Mouse (Mus musculus): ENCODE measurements around the gene 3110082I17Rik. TPM values are rescaled to one million over a fixed set of nuclear protein-coding genes. Genes with fewer than 3 reads are reported as not detected.

The 3110082I17Rik gene
- total RNA-seq, 1 experiment from 2014 or later: 39.9 TPM

DNA sequence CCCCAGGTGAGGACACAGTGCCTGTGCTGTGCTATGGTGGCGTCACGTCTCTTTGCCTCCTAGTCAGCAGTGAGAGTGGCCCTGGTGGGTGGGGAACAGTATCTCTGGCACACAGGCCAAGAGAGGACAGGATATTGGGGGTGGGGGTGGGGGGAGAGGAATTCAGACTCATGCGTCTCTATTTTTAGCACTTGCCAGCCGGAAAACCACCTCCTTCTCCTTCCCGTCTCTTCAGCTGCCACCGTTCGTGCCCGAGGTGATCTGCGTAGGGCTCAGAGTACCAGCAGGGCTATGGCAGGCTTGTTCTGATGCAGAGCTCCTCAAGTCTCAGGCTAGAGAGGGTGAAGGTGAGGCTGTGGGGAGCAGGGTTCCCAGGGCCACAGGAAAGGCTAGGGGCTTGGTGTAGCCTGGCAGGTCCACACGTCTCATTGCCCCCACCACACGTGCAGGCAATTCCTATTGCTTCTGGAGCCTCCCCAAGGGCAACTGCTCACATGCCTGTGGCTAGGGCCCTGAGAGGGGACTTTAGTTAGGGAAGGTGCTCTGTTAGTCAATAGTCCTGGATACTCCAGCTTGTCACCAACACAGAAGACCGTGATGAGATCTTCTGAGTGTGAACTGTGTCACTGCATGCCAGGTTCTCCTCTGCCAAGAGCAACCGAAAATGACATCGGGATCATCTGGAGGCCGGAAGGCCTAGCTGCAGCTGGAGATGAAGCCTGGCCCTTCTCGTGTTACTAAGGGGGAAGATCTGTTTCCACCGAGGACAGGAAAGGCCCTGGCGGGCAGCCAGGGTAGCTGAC lies 82.7 kb downstream of the 3110082I17Rik start, which contains the start of gene Gpr146:
Gene Gpr146 (plus strand): TSS at position 230 of the 803 bp plus-strand sequence.
- peak; percentile 19 to 34; a peak in 3 of 4 replicates for ATAC-seq (replicated peaks in 1 of 2; ENCODE audit: insufficient read depth in 1 of 2, low FRiP score in 2 of 2, low TSS enrichment in 1 of 2, low read depth in 1 of 2, poor library complexity in 2 of 2, severe bottlenecking in 2 of 2)

- no peak for ATAC-seq (replicated peaks in 1 of 2; ENCODE audit: insufficient read depth in 1 of 2, low FRiP score in 2 of 2, low TSS enrichment in 1 of 2, low read depth in 1 of 2, poor library complexity in 2 of 2, severe bottlenecking in 2 of 2)
Measured at GRCm38 (mm10) chr5:139374841-139375240, 85.5 kb downstream of the 3110082I17Rik start.

DNA sequence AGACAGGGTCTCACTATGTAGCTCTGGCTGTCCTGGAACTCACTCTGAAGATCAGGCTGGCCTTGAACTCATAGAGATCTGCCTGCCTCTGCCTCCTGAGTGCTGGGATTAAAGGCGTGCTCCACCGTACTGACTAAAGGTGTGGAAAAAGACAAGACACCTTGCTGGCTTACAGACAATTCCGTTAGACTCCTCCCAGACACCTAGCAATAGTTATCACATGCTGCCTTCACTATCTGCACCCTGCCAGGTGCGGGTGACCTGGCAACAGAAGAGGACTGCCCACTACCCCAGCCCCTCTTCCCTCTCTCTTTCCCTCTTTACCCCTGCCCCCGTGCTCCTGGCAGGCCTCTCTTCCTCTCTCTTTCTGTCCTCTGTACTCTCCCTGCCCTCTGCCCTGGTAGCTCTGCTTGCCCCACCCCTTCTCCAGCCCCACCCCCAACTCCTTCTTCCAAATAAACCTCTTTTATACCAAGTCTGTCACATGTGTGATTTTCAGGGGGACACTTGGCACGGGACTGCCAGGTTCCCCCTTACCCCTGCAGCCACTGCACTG lies 86.4 kb downstream of the 3110082I17Rik start:
- ATAC-seq (replicated peaks in 1 of 2; ENCODE audit: insufficient read depth in 1 of 2, low FRiP score in 2 of 2, low TSS enrichment in 1 of 2, low read depth in 1 of 2, poor library complexity in 2 of 2, severe bottlenecking in 2 of 2): no peak

DNA sequence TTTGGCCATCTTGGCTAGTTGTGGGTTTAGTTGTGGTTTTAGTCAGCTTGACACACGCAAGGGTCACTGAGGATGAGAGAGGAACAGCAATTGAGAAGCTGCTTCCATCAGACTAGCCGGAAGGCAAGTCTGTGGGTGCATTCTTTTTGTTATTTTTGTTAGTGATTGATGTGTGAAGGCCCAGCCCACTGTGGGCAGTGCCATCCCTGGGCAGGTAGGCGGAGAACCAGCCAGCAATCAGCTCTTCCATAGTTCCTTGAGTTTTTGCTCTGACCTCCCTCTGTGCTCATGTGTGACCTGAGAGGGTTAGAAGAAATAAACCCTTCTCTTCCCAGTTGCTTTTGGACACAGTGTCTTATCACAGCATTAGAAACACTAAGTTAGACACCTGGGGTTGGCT lies 87.2 kb downstream of the 3110082I17Rik start:
- ATAC-seq (replicated peaks in 1 of 2; ENCODE audit: insufficient read depth in 1 of 2, low FRiP score in 2 of 2, low TSS enrichment in 1 of 2, low read depth in 1 of 2, poor library complexity in 2 of 2, severe bottlenecking in 2 of 2): no peak

- peak; percentile 91 to 94 for ATAC-seq (replicated peaks in 1 of 2; ENCODE audit: insufficient read depth in 1 of 2, low FRiP score in 2 of 2, low TSS enrichment in 1 of 2, low read depth in 1 of 2, poor library complexity in 2 of 2, severe bottlenecking in 2 of 2)
Measured at GRCm38 (mm10) chr5:139371631-139372401, 88.5 kb downstream of the 3110082I17Rik start.

- no peak for ATAC-seq (replicated peaks in 1 of 2; ENCODE audit: insufficient read depth in 1 of 2, low FRiP score in 2 of 2, low TSS enrichment in 1 of 2, low read depth in 1 of 2, poor library complexity in 2 of 2, severe bottlenecking in 2 of 2)
Measured at GRCm38 (mm10) chr5:139371118-139371517, 89.2 kb downstream of the 3110082I17Rik start.

- no peak for ATAC-seq (replicated peaks in 1 of 2; ENCODE audit: insufficient read depth in 1 of 2, low FRiP score in 2 of 2, low TSS enrichment in 1 of 2, low read depth in 1 of 2, poor library complexity in 2 of 2, severe bottlenecking in 2 of 2)
Measured at GRCm38 (mm10) chr5:139370336-139370735, 90.0 kb downstream of the 3110082I17Rik start.

- ATAC-seq (replicated peaks in 1 of 2; ENCODE audit: insufficient read depth in 1 of 2, low FRiP score in 2 of 2, low TSS enrichment in 1 of 2, low read depth in 1 of 2, poor library complexity in 2 of 2, severe bottlenecking in 2 of 2): no peak
Measured at GRCm38 (mm10) chr5:139368638-139369320, 91.5 kb downstream of the 3110082I17Rik start.

- no peak for ATAC-seq (replicated peaks in 1 of 2; ENCODE audit: insufficient read depth in 1 of 2, low FRiP score in 2 of 2, low TSS enrichment in 1 of 2, low read depth in 1 of 2, poor library complexity in 2 of 2, severe bottlenecking in 2 of 2)
Measured at GRCm38 (mm10) chr5:139367884-139368458, 92.4 kb downstream of the 3110082I17Rik start.

DNA sequence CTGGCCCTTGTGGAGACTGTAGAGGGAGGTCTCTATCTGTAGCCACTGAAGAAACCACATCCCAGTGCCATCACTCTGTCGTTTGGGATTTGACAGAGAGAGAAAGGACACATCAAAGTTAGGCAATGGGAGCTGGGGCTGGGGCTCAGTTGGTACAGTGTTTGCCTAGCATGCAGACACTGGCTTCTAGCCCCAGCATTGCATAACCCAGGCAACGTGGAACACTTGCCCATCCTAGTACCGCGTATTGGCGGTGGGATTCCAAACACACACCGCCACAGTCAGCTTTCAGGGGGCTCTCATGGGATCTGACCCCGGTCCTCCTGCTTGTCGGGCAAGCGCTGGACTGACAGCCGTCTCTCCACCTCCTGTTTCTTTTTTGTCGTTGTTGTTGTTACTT lies 93.8 kb downstream of the 3110082I17Rik start:
- ATAC-seq (replicated peaks in 1 of 2; ENCODE audit: insufficient read depth in 1 of 2, low FRiP score in 2 of 2, low TSS enrichment in 1 of 2, low read depth in 1 of 2, poor library complexity in 2 of 2, severe bottlenecking in 2 of 2): no peak

DNA sequence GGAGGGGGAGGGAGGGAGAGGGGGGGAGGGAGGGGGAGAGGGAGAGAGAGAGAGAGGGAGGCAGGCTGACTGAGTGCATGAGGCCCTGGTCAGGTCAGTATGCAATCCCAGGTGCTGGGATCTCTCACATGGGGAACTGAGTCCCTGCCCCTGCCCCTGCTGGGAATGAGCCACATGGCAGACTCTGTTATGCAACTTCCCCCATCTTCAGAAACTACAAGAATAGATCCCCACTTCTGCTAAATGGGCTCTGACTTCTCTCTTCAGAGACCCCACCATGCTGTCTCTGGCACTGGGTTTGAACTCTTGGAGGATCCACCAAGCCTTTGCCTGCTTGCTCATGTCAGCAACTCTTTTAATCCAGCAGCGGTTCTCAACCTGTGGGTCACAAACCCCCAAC lies 94.5 kb downstream of the 3110082I17Rik start:
- ATAC-seq (replicated peaks in 1 of 2; ENCODE audit: insufficient read depth in 1 of 2, low FRiP score in 2 of 2, low TSS enrichment in 1 of 2, low read depth in 1 of 2, poor library complexity in 2 of 2, severe bottlenecking in 2 of 2): peak in 1 of 2 experiments; percentile 23; a peak in 1 of 4 replicates

GRCm38 (mm10) chr5:139364911-139365571 lies 95.3 kb downstream of the 3110082I17Rik start:
- ATAC-seq (replicated peaks in 1 of 2; ENCODE audit: insufficient read depth in 1 of 2, low FRiP score in 2 of 2, low TSS enrichment in 1 of 2, low read depth in 1 of 2, poor library complexity in 2 of 2, severe bottlenecking in 2 of 2): no peak

DNA sequence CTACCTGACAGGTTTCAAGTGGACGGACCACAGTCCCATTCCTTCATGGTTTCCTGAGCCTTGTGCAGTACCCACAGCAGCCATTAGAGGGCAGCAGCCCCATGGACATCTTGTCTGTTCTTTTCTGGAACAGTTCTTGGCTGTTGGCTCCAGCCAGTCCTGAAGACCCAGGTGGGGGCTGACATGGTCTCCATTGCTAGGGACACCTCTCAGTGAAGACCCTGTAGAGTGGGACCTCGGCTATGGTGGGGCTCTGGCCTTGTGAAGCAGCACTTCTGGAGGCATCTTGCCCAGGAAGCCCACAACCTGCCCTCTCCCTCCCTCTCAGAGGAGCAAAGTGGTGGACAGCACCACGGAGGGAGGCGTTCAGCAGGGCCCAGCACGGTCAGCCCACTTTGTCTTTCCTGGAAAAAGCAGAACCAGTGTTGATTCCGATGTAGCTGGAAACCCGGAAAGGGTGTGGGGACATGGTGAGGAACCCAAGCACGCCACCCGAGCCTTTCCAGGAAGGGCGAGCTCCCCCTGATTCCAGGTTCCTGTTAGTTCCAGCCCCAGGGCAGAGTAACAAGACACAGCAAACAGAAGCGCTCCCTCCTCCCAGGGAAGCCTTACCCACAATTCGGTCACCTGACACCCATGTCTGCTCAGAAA lies 95.9 kb downstream of the 3110082I17Rik start:
- peak; percentile 68 to 80 for ATAC-seq (replicated peaks in 1 of 2; ENCODE audit: insufficient read depth in 1 of 2, low FRiP score in 2 of 2, low TSS enrichment in 1 of 2, low read depth in 1 of 2, poor library complexity in 2 of 2, severe bottlenecking in 2 of 2)

DNA sequence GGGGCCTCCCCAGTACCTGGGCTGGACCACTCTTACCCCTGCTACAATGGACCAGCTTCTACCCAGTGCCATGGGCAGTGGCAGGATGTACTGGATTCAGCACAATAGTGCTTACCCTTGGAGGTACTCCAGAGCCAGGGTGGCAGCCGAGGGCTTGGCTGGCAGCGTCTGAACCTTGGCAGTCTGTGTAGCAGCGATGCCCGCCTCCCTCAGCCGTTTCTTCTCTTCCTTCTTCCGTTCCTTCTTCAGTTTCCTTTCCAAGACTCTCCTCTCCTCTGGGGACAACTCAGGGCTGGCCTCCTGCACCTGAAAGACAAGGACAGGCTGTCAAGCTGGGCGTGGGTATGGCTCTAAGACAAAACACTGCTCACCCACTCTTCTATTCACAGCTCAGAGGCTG lies 96.5 kb downstream of the 3110082I17Rik start:
- no peak for ATAC-seq (replicated peaks in 1 of 2; ENCODE audit: insufficient read depth in 1 of 2, low FRiP score in 2 of 2, low TSS enrichment in 1 of 2, low read depth in 1 of 2, poor library complexity in 2 of 2, severe bottlenecking in 2 of 2)

DNA sequence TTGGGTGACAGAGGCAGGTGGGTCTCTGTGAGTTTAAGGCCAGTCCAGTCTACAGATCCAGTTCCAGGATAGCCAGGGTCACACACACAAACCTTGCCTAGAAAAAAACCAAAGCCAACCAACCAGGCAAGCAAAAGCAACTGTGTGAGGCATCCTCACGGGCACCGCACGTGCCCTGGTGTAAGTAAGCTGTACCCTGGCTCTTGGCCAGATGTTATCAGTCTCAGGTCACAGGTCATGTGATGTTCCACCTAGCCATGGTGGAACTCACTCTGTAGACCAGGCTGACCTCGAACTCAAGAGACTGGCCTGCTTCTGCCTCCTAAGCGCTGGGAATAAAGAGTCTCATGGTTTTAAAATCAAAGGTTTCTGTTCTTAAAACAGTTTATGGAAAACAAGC lies 101.1 kb downstream of the 3110082I17Rik start:
- ATAC-seq (replicated peaks in 1 of 2; ENCODE audit: insufficient read depth in 1 of 2, low FRiP score in 2 of 2, low TSS enrichment in 1 of 2, low read depth in 1 of 2, poor library complexity in 2 of 2, severe bottlenecking in 2 of 2): no peak

DNA sequence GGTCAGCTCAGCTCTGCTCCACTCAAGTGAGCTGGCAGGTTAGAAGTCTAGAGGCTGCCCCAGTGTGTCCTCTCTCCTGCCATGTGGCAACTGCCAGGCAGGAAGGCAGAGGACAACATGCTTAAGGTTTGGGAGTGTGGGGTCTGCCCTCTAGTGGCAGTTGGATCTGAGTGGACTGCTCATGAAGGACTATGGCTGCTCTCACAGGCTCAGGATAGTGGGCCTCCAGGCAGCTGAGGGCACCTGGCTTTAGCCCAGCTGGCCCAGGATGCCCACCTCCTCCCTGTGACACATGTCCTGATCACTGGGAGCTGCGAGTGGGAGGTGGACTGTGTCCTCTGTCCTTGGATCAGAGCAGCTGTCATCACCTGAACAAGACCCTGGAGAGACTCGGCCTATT lies 101.7 kb downstream of the 3110082I17Rik start:
- ATAC-seq (replicated peaks in 1 of 2; ENCODE audit: insufficient read depth in 1 of 2, low FRiP score in 2 of 2, low TSS enrichment in 1 of 2, low read depth in 1 of 2, poor library complexity in 2 of 2, severe bottlenecking in 2 of 2): peak; percentile 33 to 35; a peak in 1 of 4 replicates
